Mouse (Mus musculus) olfactory bulb, adult 2 months (tissue): ENCODE measurements around the gene Foxj2.

ENCODE experiments used
- CTCF ChIP-seq: fragments of 200-500 bp; IDR thresholded peaks from 2 replicates; pipeline ENCODE4 v1.5.1; 2012; ENCODE audit warnings: low read depth, mild to moderate bottlenecking, low read length, moderate library complexity; ENCODE audit not compliant: insufficient read depth
- POLR2A ChIP-seq: fragments of 200-500 bp; IDR thresholded peaks from 2 replicates; pipeline ENCODE4 v1.6.1; 2012; ENCODE audit warnings: mild to moderate bottlenecking, low read depth, low read length, moderate library complexity; ENCODE audit not compliant: insufficient read depth

DNA sequence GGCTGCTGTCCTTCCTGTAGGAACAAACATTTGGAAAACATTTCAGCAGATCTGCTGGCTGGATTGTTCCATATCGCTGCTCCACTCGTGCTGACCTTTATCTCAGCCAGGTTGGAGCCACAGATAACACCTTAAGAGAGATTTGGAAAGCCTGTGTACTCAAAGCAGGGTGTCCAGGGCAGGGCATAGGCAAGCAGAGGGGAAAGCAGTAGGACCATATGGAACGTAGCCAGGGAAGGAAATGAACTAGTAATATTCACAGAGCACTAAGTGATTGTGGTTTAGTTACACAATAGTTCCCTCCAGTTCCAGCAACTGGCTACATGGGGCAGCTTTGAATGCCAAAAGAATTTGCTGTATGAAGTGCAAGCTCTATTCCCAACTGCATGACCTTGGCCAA, 37.5 kb upstream of the Foxj2 start:
- TF ChIP-seq POLR2A (no peak), CTCF (no peak)
